Mouse (Mus musculus) hindbrain, embryonic 14.5 days (tissue): ENCODE data around the gene Galnt6. TPM values are rescaled to one million over a fixed set of nuclear protein-coding genes. Genes with fewer than 3 reads are reported as not detected.

Experiments
- ATAC-seq: fragments of 200-750 bp; cut with Nextera tagmentation; 2 replicates; pipeline ENCODE4 v1.8.0; 2017; ENCODE audit warnings: moderate number of reproducible peaks, mild to moderate bottlenecking, moderate TSS enrichment, moderate library complexity; ENCODE audit not compliant: low FRiP score
- DNase-seq: peaks from one replicate; pipeline ENCODE4 v3.0.0-alpha.2; 2015; ENCODE audit warnings: low spot score
- H3K27ac ChIP-seq: fragments of 300-500 bp; sonication (generic); 2 replicates; pipeline ENCODE4 v1.5.1; 2014; ENCODE audit warnings: mild to moderate bottlenecking, moderate library complexity
- H3K27me3 ChIP-seq: fragments of 300-500 bp; sonication (generic); 2 replicates; pipeline ENCODE4 v1.6.1; 2014; ENCODE audit warnings: mild to moderate bottlenecking, low read length, mixed read lengths; ENCODE audit not compliant: control insufficient read depth, insufficient read depth
- H3K36me3 ChIP-seq: fragments of 300-500 bp; sonication (generic); replicated peaks from 2 replicates; pipeline ENCODE4 v1.6.1; 2014; ENCODE audit not compliant: control insufficient read depth, insufficient read depth
- H3K4me1 ChIP-seq: fragments of 300-500 bp; sonication (generic); replicated peaks from 2 replicates; pipeline ENCODE4 v1.6.1; 2014; ENCODE audit warnings: antibody characterized with exemption, low read length, mixed read lengths; ENCODE audit not compliant: control insufficient read depth, insufficient read depth
- H3K4me2 ChIP-seq: fragments of 300-500 bp; sonication (generic); replicated peaks from 2 replicates; pipeline ENCODE4 v1.6.1; 2014; ENCODE audit warnings: mild to moderate bottlenecking, moderate library complexity
- H3K4me3 ChIP-seq: fragments of 300-500 bp; sonication (generic); replicated peaks from 2 replicates; pipeline ENCODE4 v1.5.1; 2014; ENCODE audit warnings: mild to moderate bottlenecking, low read length
- H3K9ac ChIP-seq: fragments of 300-500 bp; sonication (generic); 2 replicates; pipeline ENCODE4 v1.6.1; 2014
- H3K9me3 ChIP-seq: fragments of 300-500 bp; sonication (generic); 2 replicates; pipeline ENCODE4 v1.6.1; 2016; ENCODE audit warnings: low read length; ENCODE audit not compliant: control insufficient read depth
- WGBS: fragments of 180-500 bp; shearing (Covaris S2); extraction: QIAGEN DNeasy Blood & Tissue Kit; methylation state at CpG from one replicate; pipeline ENCODE4 v1.1.7; 2014; 5-methylcytosine and 5-hydroxymethylcytosine counted together
- polyA plus RNA-seq: library from polyadenylated mRNA; unstranded; fragments of >200 nt; fragmentation: Nextera tagmentation; extraction: Ambion mirVana; gene quantifications from 2 replicates; pipeline ENCODE4 v1.2.1, GENCODE M21; 2014

The Galnt6 gene
- polyA plus RNA-seq, 1 experiment from 2014 or later = 0.16 TPM

DNA sequence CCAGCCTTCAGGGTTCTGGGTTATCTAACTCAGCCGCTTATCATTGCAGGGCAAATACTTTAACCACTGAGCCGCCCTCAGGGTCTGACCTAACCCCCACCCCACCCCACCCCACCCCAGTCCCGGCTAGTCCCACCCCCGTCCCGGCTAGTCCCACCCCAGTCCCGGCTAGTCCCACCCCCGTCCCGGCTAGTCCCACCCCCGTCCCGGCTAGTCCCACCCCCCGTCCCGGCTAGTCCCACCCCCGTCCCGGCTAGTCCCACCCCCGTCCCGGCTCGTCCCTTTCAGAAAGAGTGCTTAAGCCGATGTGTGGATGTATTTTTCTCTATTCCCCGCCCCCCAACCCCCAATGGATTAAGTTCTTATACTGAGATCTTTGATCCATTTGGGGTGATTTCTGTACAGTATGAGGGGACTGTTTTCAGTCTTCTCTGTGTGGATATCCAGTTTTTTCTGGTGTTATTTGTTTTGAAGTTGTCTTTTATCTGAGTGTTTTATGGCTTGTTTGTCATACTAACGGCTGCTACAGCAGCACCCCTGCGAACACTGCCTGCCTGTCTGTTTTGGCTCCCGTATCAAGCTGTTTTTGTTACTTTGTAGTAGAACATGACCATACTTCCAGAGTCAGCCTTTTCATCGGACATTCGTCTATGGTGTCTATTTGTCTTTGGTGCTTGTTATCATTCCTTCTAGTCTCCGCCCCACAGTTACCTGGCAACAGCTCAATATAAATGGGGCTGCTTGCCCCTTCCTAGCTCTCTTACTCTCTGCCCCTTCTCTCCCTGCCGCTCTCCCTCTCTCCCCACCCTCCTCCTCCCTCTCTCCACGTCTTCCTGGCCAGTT is 18.2 kb upstream of the Galnt6 start:
- peak overlapping the region; percentile 50 for H3K4me2 ChIP-seq
- 3% methylated on average over 21 of the region's 27 CpGs for WGBS
- ATAC-seq (peak; percentile 34; the same call in 1 of the 2 replicates), DNase-seq (no peak)
- no peaks in the 10 kb centered on the region for H3K36me3 ChIP-seq
- no peaks in the 10 kb centered on the region for H3K27me3 ChIP-seq
- H3K9me3 ChIP-seq = no peaks in the 10 kb centered on the region
- no peak overlapping the region for H3K9ac ChIP-seq
- H3K27ac ChIP-seq = no peak overlapping the region
- 0 out of 2 replicates have a peak, but pooled peaks cover 11% of the 10 kb centered on the region for H3K4me1 ChIP-seq
- peak overlapping the region; percentile 14 for H3K4me3 ChIP-seq

- 39% methylated on average over 6 of the region's 6 CpGs for WGBS
- H3K9me3 ChIP-seq = no peaks in the 10 kb centered on the region
- no peak overlapping the region for H3K9ac ChIP-seq
- no peak overlapping the region for H3K27ac ChIP-seq
- no peak for ATAC-seq
- H3K4me2 ChIP-seq = peak overlapping the region; percentile 50
- no peaks in the 10 kb centered on the region for H3K27me3 ChIP-seq
- H3K36me3 ChIP-seq = no peaks in the 10 kb centered on the region
- H3K4me1 ChIP-seq = 0 out of 2 replicates have a peak, but pooled peaks cover 11% of the 10 kb centered on the region
- H3K4me3 ChIP-seq = peak overlapping the region; percentile 14
- no peak for DNase-seq
Measured at GRCm38 (mm10) chr15:100746478-100747120, 17.4 kb upstream of the Galnt6 start.

- DNase-seq = no peak
- H3K27ac ChIP-seq = no peak overlapping the region
- ATAC-seq = no peak
- H3K9ac ChIP-seq = no peak overlapping the region
- H3K4me2 ChIP-seq = no peak overlapping the region
- no peaks in the 10 kb centered on the region for H3K27me3 ChIP-seq
- 92% methylated on average over 6 of the region's 6 CpGs for WGBS
- no peaks in the 10 kb centered on the region for H3K9me3 ChIP-seq
- H3K36me3 ChIP-seq = no peaks in the 10 kb centered on the region
- H3K4me3 ChIP-seq = no peak overlapping the region
- 0 out of 2 replicates have a peak, but pooled peaks cover 11% of the 10 kb centered on the region for H3K4me1 ChIP-seq
Measured at GRCm38 (mm10) chr15:100743238-100743637, 14.1 kb upstream of the Galnt6 start.

- H3K27me3 ChIP-seq = no peaks in the 10 kb centered on the region
- H3K4me3 ChIP-seq = no peak overlapping the region
- DNase-seq (no peak), ATAC-seq (no peak)
- no peak overlapping the region for H3K4me2 ChIP-seq
- no peak overlapping the region for H3K27ac ChIP-seq
- WGBS = 91% methylated on average over 6 of the region's 6 CpGs
- no peaks in the 10 kb centered on the region for H3K36me3 ChIP-seq
- no peaks in the 10 kb centered on the region for H3K4me1 ChIP-seq
- no peak overlapping the region for H3K9ac ChIP-seq
- H3K9me3 ChIP-seq = no peaks in the 10 kb centered on the region
Measured at GRCm38 (mm10) chr15:100739442-100739841, 10.3 kb upstream of the Galnt6 start.

DNA sequence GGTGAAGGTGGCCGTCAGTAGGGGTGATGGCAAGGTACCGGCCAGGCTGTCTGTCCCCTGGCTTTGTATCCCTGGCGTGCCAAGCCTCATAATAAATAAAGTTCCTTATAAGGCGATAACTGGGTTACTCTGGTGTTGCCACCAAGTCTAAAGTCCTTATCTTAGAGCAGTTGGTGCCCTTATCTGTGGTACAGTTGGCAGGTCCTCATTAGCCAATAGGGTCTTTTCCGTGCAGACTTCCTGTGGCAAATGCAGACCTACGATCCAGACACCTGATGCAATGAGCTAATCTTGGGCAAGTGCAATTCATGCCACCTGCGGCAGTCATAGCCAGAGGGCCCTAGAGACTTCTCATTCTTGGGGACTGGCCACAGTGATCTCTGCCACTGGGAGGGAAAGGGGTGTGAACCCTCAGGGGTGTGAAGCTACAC is 9.2 kb upstream of the Galnt6 start:
- Histone ChIP-seq H3K27me3 (no peaks in the 10 kb centered on the region), H3K27ac (no peak overlapping the region), H3K4me2 (no peak overlapping the region), H3K9me3 (no peaks in the 10 kb centered on the region), H3K4me3 (no peak overlapping the region), H3K4me1 (no peaks in the 10 kb centered on the region), H3K9ac (no peak overlapping the region), H3K36me3 (no peaks in the 10 kb centered on the region)
- ATAC-seq = no peak
- 87% methylated on average over 7 of the region's 7 CpGs for WGBS
- DNase-seq = no peak

DNA sequence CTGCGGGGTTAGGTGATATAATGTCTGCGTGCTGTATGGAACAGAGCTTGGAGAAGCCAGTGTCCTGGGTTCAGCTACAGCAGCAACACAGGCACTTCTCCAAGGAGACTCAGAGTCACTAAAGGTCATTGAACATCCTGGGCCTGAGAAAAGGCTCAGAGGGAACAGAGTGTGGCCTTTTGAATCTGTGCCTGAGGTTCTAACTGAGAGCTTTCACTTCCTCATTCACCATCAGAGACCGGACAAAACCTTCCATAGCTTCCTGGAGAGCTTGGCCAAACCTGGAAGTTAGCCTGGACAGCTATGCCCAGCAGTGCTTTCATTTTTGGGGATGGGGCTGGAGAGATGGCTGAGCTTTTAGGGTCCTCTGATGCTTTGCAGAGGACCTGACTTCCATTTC is 8.5 kb upstream of the Galnt6 start:
- DNase-seq = no peak
- Histone ChIP-seq H3K27ac (no peak overlapping the region), H3K36me3 (no peaks in the 10 kb centered on the region), H3K4me3 (no peak overlapping the region), H3K9ac (no peak overlapping the region), H3K9me3 (no peaks in the 10 kb centered on the region), H3K4me1 (no peaks in the 10 kb centered on the region), H3K27me3 (no peaks in the 10 kb centered on the region), H3K4me2 (no peak overlapping the region)
- 87% methylated on average over 3 of the region's 3 CpGs for WGBS
- ATAC-seq = no peak

GRCm38 (mm10) chr15:100735953-100736300 is 6.8 kb upstream of the Galnt6 start:
- Histone ChIP-seq H3K9ac (no peak overlapping the region), H3K4me2 (no peak overlapping the region), H3K4me1 (no peaks in the 10 kb centered on the region), H3K27ac (no peak overlapping the region), H3K27me3 (peaks cover 3% of the 10 kb centered on the region), H3K4me3 (no peak overlapping the region), H3K9me3 (no peaks in the 10 kb centered on the region), H3K36me3 (no peaks in the 10 kb centered on the region)
- ATAC-seq = no peak
- 84% methylated on average over 9 of the region's 9 CpGs for WGBS
- DNase-seq = no peak

DNA sequence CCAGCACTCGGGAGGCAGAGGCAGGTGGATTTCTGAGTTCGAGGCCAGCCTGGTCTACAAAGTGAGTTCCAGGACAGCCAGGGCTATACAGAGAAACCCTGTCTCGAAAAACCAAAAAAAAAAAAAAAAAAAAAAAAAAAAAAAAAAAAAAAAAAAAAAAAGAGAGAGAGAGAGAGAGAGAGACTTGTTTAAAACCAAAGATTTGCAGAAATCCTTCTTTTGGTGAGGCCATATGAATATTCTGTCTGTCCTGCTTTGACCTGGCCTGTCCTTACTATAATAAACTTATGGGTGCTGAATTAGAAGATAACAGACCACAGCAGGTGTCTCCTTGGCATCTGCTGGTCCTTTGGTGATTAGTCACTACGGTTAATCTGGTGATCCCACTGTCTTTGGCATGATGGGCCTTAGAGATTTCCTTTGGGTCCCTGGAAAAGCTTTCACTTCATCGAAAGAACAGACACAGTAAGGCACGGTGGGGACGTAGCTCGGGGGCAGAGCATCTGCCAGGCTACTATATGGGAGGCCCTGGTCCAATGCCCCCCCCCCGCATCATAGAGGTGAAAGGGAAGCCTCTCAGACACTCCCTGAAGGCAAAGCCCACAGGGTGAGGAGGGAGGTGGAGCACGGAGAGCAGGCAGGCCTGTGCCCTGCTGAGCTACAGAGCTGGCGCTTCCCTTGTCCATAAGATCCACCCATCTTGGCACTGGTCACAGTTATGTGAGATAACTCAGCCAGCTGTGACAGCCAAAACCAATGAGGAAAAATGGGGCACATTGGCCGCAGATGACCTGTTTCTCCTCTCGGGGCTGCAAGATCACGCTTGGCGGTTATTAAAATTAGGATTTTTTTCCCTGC is 6.1 kb upstream of the Galnt6 start:
- Histone ChIP-seq H3K9ac (no peak overlapping the region), H3K27me3 (peaks cover 9% of the 10 kb centered on the region), H3K4me2 (no peak overlapping the region), H3K4me1 (no peaks in the 10 kb centered on the region), H3K36me3 (no peaks in the 10 kb centered on the region), H3K4me3 (no peak overlapping the region), H3K27ac (no peak overlapping the region), H3K9me3 (no peaks in the 10 kb centered on the region)
- 81% methylated on average over 14 of the region's 15 CpGs for WGBS
- no peak for ATAC-seq
- DNase-seq = no peak

DNA sequence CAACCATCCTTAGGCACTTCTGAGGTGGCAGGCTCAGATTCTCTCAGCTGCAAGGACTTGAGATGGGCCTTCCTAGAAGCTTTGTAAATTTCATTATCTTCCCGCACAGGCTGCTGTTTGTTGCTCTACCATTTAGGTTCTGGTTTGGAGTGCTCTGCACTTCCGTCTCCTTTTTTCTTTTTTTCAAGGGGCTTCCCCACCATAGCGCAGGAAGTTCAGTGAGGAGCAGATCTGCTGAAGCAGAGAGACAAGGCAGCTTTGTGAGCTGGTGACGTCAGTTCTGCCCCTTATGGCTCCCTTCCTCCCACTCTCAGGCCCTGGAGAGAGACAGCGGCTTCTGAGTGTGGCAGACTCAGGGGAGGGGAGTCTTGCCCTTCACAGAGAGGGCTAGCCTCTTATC is 3.4 kb upstream of the Galnt6 start:
- Histone ChIP-seq H3K27ac (no peak overlapping the region), H3K4me3 (no peak overlapping the region), H3K9ac (no peak overlapping the region), H3K36me3 (no peaks in the 10 kb centered on the region), H3K4me2 (no peak overlapping the region), H3K27me3 (peaks cover 37% of the 10 kb centered on the region), H3K4me1 (0 out of 2 replicates have a peak, but pooled peaks cover 6% of the 10 kb centered on the region), H3K9me3 (no peaks in the 10 kb centered on the region)
- 33% methylated on average over 5 of the region's 5 CpGs for WGBS
- DNase-seq = no peak
- ATAC-seq = no peak
